Mouse (Mus musculus): ENCODE measurements around the gene Sox1.

- TF ChIP-seq EP300 (optimal IDR thresholded peaks at IDR 0.05): no peak
- TF ChIP-seq CTCF (IDR thresholded peaks at IDR 0.05; ENCODE audit: low read depth): no peak
Observed at GRCm38 (mm10) chr8:12425906-12426305, 30.8 kb downstream of the Sox1 start.

All from stomach, postnatal 0 days (tissue).